Mouse (Mus musculus) midbrain, embryonic 12.5 days (tissue): ENCODE results near the gene Zfp771. TPM values are rescaled to one million over a fixed set of nuclear protein-coding genes. Genes with fewer than 3 reads are reported as not detected.

Source experiments
- polyA plus RNA-seq: library from polyadenylated mRNA; unstranded; fragments of >200 nt; fragmentation: Nextera tagmentation; extraction: Ambion mirVana; gene quantifications from 2 replicates; pipeline ENCODE4 v1.2.1, GENCODE M21; 2016

The Zfp771 gene
- polyA plus RNA-seq, 1 experiment from 2014 or later: 62.0 TPM

Other genes with a start within 250 kb of the Zfp771 start
- 5.0 and 5.8 TPM in 2 replicates for gene Mvp, start 229.7 kb upstream of the Zfp771 start, polyA plus RNA-seq
- 0.32 and 0.39 TPM in 2 replicates for gene Pagr1b, start 227.8 kb upstream of the Zfp771 start, polyA plus RNA-seq
- gene Pagr1a, start 226.9 kb upstream of the Zfp771 start, polyA plus RNA-seq: 53.1 and 65.0 TPM in 2 replicates
- gene Gm42742, start 223.2 kb upstream of the Zfp771 start, polyA plus RNA-seq: 56.8 and 66.8 TPM in 2 replicates
- gene Prrt2, start 223.1 kb upstream of the Zfp771 start, polyA plus RNA-seq: 4.3 and 5.5 TPM in 2 replicates
- 118 and 133 TPM in 2 replicates for gene Maz, start 217.2 kb upstream of the Zfp771 start, polyA plus RNA-seq
- gene Kif22, start 201.8 kb upstream of the Zfp771 start, polyA plus RNA-seq: 129 and 136 TPM in 2 replicates
- not detected in 2 replicates for gene Zg16, start 156.9 kb upstream of the Zfp771 start, polyA plus RNA-seq
- gene AI467606, start 152.9 kb upstream of the Zfp771 start, polyA plus RNA-seq: 1.1 and 1.5 TPM in 2 replicates
- 2.5 and 4.2 TPM in 2 replicates for gene Qprt, start 122.0 kb upstream of the Zfp771 start, polyA plus RNA-seq
- gene Spn, start 106.5 kb upstream of the Zfp771 start, polyA plus RNA-seq: 0.10 and 0.13 TPM in 2 replicates
- 98.9 and 103 TPM in 2 replicates for gene Cd2bp2, start 48.2 kb upstream of the Zfp771 start, polyA plus RNA-seq
- gene Tbc1d10b, start 35.8 kb upstream of the Zfp771 start, polyA plus RNA-seq: 42.9 and 44.4 TPM in 2 replicates
- 12.6 and 13.1 TPM in 2 replicates for gene Mylpf, start 35.4 kb upstream of the Zfp771 start, polyA plus RNA-seq
- 79.4 and 82.0 TPM in 2 replicates for gene Zfp553, start 11.2 kb upstream of the Zfp771 start, polyA plus RNA-seq
- 38.6 and 41.1 TPM in 2 replicates for gene Sept1, start 11.1 kb upstream of the Zfp771 start, polyA plus RNA-seq
- gene Dctpp1, start 16.4 kb downstream of the Zfp771 start, polyA plus RNA-seq: 165 and 174 TPM in 2 replicates
- 71.4 and 72.7 TPM in 2 replicates for gene Sephs2, start 29.8 kb downstream of the Zfp771 start, polyA plus RNA-seq
- 0.46 and 0.52 TPM in 2 replicates for gene Itgal, start 52.0 kb downstream of the Zfp771 start, polyA plus RNA-seq
- 20.5 and 22.3 TPM in 2 replicates for gene Zfp768, start 101.3 kb downstream of the Zfp771 start, polyA plus RNA-seq
- gene Zfp747, start 131.8 kb downstream of the Zfp771 start, polyA plus RNA-seq: 9.0 and 10.2 TPM in 2 replicates
- gene 9130019O22Rik, start 142.9 kb downstream of the Zfp771 start, polyA plus RNA-seq: 5.8 and 7.2 TPM in 2 replicates
- 6.9 and 7.1 TPM in 2 replicates for gene E430018J23Rik, start 149.4 kb downstream of the Zfp771 start, polyA plus RNA-seq
- gene Zfp764, start 162.5 kb downstream of the Zfp771 start, polyA plus RNA-seq: 6.7 and 6.8 TPM in 2 replicates
- gene Zfp688, start 177.8 kb downstream of the Zfp771 start, polyA plus RNA-seq: 31.9 and 34.0 TPM in 2 replicates
- gene Zfp689, start 204.9 kb downstream of the Zfp771 start, polyA plus RNA-seq: 18.2 and 19.3 TPM in 2 replicates
- gene Prr14, start 215.3 kb downstream of the Zfp771 start, polyA plus RNA-seq: 63.1 and 69.2 TPM in 2 replicates
- 13.9 and 14.2 TPM in 2 replicates for gene Fbrs, start 234.9 kb downstream of the Zfp771 start, polyA plus RNA-seq